Mouse (Mus musculus): ENCODE results near the gene Nfia. TPM values are rescaled to one million over a fixed set of nuclear protein-coding genes. Genes with fewer than 3 reads are reported as not detected.

Nfia gene
- total RNA-seq, 1 experiment from 2014 or later, result 11.4 TPM

DNA sequence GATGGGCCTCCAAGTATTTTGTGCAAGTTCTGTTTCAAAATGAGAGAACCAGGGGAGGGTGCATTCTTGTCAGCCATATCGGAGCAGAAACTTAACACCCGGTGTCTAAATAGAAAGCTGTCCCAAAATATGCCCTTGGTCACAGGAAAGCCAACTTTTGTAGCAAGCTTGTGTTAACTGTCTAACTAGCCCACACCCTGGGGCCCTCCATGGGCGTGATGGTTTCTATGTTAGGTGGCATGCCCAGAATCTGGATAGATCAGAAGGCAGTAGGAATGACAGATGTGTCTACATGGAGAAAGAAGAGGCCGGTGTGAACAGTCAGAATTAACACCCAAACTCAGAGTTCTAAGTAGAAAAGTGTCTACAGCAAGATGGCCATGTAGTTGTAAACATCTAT, 282.5 kb downstream of the Nfia start:
- ATAC-seq (ENCODE audit: extremely low read depth, insufficient number of reproducible peaks, low FRiP score, poor library complexity, severe bottlenecking), result no peak

DNA sequence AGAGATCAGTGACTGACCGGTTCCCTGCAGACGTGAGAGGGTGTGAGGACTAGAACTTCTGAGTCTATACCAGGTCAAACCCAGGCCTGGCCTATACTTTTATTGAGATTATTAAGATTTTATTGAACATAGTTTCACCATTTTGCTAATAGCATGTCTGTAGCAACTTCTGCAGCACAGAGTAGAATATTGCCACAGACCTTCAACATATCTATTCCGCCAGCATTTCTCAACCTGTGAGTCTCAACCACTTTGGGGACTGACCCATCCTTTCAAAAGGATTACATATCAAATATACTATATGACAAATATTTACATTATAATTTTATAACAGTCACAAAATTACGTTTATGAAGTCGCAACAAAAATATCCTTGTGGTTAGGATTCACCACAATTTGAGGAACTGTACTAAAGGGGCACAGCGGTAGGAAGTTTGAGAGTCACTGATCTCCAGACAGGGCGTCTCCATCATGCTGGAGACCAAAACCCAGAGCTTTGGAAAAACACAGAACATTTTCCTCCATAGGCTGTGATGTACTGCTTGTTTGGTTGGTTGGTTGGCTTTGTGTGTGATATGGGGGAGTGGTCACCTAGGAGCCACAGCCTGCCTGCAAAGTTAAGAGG, 284.0 kb downstream of the Nfia start:
- no peak for ATAC-seq (ENCODE audit: extremely low read depth, insufficient number of reproducible peaks, low FRiP score, poor library complexity, severe bottlenecking)

DNA sequence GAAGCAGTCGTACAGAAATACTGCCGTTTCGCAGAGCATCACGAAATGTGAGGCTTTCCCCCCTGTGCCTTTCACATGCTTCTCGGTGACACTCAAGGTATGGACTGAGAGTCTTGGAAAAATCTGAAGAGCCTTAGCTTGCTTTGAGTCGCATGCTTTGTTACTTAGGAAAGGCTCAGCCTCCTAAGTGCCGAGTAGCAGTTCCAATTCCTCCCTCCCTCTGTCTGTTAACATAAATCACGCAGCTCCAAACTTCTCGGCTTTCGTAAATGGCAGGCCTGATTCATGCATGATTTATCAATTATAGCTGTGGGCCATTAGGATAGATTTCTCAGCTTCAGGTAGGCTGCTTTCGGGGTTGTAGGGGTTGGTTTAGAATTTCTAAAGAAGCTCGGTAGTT, 284.7 kb downstream of the Nfia start:
- ATAC-seq (ENCODE audit: extremely low read depth, insufficient number of reproducible peaks, low FRiP score, poor library complexity, severe bottlenecking), result no peak

DNA sequence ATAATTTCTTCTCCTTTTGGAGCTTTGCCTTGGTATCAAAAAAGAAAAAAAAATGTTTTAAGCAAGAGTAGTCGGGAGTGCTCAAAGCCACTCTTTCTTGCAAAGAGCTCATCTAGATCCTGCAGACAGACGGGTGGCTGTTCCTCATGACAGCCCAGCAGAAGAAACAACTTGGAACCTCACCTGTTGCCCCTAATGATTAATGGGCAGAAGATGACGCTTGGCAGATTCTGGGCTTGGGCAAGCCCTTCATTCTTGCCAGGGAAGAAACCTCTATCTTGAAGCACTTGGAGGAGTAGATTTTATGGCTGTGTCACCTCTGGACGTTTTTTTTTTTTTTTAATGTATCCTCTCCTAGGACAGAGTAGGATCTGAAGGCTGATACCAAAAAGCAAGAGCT, 285.2 kb downstream of the Nfia start:
- no peak for ATAC-seq (ENCODE audit: extremely low read depth, insufficient number of reproducible peaks, low FRiP score, poor library complexity, severe bottlenecking)

DNA sequence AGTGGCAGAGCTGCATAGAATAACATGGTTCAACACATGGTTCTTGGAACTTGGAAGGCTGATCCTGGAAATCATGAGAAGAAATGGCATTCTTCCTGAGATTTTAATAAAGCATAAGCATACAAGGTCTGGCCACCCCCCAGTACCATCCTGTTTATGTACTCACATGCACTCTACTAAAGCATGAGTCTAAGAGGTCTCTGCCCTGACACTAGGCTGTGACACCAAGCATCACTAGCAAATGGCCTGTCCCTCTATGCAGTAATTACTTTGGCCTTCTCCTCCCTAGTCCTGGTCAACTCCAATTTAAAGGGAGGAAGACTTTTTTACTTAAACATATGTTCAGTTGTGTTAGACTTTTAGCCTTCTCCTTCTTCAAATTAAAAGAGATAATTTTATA, 285.6 kb downstream of the Nfia start:
- ATAC-seq (ENCODE audit: extremely low read depth, insufficient number of reproducible peaks, low FRiP score, poor library complexity, severe bottlenecking), result no peak

DNA sequence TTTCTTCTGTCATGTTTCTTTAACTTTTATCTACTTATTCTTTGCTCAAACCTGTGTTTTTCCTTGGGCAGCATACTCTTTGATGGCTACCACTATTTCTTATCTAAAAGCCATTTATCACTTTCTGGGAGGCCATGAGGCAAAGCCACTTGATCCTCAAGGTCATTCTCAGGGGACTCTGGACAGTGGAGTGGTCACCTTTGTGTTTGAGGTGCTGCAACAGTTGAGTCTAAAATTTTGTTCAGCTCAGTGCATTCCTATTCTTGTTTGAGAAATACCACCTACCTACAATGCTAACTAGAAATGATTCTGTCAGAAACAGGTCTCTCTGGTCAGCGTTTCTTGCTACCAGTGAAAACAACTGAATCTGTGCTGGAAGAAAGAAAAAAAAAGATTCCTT, 288.1 kb downstream of the Nfia start:
- no peak for ATAC-seq (ENCODE audit: extremely low read depth, insufficient number of reproducible peaks, low FRiP score, poor library complexity, severe bottlenecking)

DNA sequence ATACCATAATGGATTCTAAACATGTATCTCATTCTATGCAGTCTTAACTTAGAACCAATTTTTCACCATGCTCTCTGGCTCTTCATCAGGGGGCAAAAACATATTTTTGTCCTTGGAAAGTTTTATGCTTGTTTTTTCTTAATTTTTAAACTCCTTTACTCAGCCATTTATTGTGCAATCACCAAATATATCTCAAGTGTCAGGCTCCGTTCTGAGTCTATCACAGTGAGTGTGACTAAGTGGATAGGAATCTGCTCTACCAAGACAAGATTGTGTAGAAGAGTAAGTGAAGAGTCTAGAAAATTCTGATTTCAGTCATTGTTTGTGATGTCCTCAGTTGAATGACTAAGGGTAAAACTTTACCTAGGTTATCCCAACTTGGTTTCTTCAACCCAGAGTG, 288.6 kb downstream of the Nfia start:
- no peak for ATAC-seq (ENCODE audit: extremely low read depth, insufficient number of reproducible peaks, low FRiP score, poor library complexity, severe bottlenecking)

DNA sequence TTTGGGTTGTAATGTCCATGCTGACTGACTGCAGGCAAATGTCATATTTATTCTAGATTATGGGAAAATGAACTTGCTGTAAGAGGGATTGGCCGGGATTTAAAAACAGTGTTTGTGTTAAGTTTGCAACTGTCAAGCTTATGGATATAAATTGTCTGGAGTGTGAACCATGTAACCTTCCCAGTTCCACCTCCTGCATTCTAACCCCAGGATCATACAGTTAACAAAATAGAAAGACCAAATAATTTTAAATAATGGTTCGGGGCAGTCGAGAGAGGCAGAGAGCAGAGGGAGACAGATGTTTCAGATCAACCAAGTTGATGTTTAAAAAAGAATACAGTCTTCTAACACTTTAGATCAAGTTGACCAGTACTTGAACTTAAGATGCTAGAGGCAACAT, 290.7 kb downstream of the Nfia start:
- no peak for ATAC-seq (ENCODE audit: extremely low read depth, insufficient number of reproducible peaks, low FRiP score, poor library complexity, severe bottlenecking)

DNA sequence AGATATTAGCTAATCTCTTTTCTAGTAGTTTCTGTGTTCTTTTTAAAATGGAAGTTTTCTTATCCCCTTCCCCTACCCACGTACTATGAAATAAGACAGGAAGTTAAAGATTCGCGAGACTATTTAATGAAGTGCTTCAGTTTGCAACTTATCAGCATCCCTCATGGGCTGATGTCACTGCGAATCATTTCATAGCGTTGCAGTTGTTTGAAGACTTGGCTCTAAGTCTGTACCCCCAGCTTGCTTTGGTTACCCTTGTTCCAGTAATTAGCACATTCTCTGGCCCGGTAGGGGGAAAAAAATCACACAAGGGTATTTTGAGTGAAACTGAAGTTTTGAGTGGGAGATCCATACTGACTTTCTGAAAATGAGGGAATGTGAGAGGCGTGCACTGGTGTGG, 303.6 kb downstream of the Nfia start:
- no peak for ATAC-seq (ENCODE audit: extremely low read depth, insufficient number of reproducible peaks, low FRiP score, poor library complexity, severe bottlenecking)

DNA sequence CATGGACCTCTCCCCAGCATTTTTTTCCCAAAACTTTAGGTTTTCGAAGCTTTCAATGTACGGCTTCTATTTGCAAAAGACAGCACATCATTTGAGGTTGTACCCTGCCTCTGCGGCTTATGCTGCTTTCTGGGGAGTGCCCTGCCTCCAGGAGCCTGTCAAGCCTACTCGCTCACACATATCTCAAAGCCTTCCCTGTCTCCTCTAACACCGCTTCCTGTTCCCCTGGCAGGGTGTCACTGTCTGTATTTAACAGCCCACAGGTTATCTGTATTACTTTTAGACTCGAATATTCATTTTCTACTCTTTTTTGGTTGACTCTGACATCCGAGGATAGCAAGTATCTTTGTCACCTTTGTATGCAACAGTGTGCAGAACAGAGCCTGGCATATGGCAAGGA, 304.1 kb downstream of the Nfia start:
- ATAC-seq (ENCODE audit: extremely low read depth, insufficient number of reproducible peaks, low FRiP score, poor library complexity, severe bottlenecking), result no peak

DNA sequence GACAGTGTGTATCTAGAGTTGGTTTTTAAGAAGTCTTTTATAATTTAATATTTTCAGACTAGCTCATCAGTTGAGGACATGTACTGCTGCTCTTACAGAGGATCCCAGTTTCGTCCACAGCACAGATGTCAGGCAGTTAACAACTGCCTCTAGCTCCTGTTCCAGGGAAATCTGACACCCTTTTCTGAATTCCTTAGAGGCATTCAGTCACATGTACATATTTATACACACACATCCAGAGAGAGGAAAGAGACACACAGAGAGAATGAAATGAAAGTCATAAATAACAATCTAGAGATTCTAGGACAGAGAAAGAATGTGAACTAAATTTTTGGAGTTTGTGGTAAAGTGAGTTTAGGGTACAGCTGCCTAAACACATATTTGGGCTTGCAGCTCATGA, 308.1 kb downstream of the Nfia start:
- no peak for ATAC-seq (ENCODE audit: extremely low read depth, insufficient number of reproducible peaks, low FRiP score, poor library complexity, severe bottlenecking)

DNA sequence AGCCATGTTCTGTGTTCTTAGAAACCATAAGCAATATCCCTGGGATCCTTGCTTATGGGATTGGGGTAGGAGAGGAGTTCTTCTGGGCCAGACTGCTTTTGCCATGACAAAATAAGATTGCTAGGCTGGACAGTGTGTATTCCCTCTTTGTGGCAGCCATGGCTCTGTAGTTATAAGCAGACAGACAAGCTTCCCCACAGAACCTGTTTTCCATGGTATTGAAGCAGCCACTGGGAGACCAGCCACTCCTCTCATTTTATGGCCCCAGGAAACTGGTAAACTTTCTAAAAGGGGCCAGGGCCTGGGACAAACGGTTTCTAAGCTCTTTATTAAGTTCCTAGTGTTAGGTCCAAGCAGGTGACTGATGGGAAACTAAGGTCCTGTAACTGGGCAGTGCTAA, 309.4 kb downstream of the Nfia start:
- no peak for ATAC-seq (ENCODE audit: extremely low read depth, insufficient number of reproducible peaks, low FRiP score, poor library complexity, severe bottlenecking)

DNA sequence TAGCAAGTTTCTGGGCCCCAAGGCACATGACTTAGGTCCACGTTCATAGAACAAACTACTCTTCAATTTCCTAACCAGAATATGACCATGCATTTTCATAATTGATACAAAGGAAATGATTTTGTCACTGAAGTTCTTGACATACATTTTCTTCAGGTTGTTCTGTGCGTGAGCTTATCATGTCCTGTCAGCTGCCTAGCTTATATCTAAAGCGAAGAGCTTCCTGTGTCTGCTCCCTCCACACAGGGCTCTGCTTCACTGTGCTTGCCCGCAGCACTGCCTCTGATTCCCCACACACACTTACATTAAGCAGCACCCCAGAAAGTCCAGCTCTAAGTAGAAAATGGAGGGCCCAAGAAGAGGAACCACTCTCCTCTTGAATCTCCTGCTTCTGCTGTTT, 310.0 kb downstream of the Nfia start:
- ATAC-seq (ENCODE audit: extremely low read depth, insufficient number of reproducible peaks, low FRiP score, poor library complexity, severe bottlenecking), result no peak

DNA sequence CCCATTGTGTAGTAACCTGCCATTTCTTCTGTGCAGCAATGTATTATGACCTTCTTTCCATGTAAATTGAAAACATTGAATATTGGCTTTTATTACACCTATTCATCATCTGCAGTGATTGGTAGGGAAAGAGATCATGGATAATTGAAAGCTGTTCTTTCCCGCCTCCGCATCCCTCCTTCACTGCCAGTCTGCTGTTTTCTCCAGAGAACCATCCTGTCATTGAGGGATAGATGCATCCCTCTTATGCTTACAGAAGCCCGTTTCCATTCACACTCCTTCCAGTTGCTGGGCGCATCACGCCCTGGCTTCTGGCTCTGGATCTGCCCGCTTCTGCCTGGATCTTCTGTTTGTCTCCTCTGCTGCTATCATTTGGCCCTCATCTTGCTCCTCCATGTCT, 312.5 kb downstream of the Nfia start:
- ATAC-seq (ENCODE audit: extremely low read depth, insufficient number of reproducible peaks, low FRiP score, poor library complexity, severe bottlenecking), result no peak

DNA sequence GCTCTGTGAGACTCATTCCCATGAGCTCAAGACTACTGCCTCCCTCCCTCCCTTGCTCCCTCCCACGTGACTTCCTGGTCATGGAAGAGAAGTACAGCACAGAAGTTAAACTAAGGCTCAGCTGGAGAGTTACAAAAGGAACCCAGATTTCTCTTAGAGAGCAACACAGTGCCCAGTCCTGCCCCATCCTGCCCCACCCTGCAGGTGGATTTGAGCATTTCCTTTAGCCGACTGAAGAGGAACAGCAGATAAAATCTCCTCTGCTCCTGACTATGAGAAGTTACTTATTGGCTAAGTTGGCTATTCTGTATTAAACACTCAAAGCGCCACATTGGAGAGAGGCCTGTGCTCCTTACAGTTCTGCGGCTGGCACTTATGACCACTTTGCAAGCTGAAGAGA, 314.4 kb downstream of the Nfia start:
- ATAC-seq (ENCODE audit: extremely low read depth, insufficient number of reproducible peaks, low FRiP score, poor library complexity, severe bottlenecking), result no peak

DNA sequence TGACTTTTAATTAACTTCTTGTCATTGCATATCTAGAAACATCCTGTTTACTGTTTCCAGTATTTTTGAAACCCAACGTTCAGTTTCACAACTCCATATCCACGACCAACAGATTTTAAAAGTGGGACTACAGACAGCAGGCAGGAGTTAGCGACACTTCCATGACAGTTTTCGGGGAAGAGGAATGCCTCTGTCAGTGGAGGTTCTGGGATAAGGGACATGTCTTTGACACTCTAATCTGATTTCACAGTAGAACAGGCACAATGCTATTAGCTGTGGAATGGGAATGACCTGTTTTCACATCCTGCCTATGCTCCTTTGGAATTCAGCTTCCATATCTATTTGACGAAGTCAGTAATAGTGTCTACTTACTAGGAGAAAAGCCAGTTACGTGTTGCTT, 317.5 kb downstream of the Nfia start:
- ATAC-seq (ENCODE audit: extremely low read depth, insufficient number of reproducible peaks, low FRiP score, poor library complexity, severe bottlenecking), result no peak

DNA sequence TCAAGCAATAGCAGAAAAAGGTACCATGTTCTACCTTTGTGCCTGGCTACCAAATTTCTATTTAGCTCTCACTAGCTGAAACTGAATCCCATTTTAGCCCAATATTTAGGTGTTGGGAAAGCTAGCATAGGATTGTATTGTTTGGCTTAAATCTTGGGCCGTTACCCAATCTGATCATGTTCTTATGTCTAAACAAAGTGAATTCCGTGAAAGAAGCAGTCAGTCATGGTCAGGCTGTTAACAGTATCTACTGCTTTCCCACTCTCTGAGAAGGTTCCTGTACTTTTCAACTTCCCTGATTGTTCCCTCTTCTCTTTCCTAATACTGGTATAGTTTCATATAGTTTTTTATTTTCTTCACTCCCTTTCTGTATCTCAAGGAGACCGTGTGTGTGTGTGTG, 318.1 kb downstream of the Nfia start:
- ATAC-seq (ENCODE audit: extremely low read depth, insufficient number of reproducible peaks, low FRiP score, poor library complexity, severe bottlenecking), result no peak

DNA sequence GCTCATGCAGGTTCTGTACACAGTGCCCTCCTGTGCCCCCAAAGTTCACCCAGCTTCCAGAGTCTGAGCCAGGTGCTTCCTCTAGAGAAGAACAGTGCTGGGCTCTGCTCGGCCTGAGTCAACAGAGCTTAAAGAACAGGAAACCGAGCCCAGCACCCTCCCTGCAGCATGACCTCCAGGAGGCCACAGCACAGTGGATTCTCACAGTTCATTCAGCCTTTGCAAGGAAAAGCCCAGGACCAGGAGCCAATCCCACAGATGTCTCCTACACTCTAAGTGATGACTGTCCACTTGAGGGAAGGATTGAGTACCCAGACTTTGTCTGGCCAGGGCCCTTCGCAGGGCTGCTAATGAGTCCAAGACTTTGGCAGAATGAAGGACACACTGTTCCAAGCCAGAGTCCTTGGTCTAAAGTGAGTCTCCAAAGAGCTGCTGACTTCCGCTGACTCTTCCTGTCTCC, 318.9 kb downstream of the Nfia start:
- ATAC-seq (ENCODE audit: extremely low read depth, insufficient number of reproducible peaks, low FRiP score, poor library complexity, severe bottlenecking), result peak; percentile 71; the same call in 1 of the 2 replicates

DNA sequence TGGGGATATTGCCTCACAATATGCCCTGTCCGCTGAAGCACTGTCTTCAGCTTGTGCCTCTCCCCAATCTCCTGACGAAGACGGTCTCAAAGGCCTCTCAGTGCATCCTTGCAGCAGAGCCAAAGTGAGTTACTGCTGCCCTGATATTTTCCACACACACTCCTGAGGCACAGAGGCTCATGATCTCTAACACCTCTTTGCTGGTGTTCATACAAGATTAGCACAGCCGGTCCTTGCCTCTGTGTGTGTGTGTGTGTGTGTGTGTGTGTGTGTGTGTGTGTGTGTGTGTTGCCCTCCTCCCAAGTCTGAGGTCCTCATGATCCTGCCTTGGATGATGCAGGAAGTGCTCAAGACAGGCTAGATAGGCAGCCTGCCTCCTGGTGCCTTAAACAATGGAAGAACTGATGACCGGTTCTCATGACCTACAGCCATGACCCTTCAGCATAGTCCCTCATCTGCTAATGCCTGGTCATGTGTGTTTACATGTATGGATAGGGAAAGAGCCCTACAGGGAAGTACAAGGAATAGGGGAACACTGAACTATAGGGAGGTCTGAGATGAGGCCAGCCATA, 319.5 kb downstream of the Nfia start:
- no peak for ATAC-seq (ENCODE audit: extremely low read depth, insufficient number of reproducible peaks, low FRiP score, poor library complexity, severe bottlenecking)

DNA sequence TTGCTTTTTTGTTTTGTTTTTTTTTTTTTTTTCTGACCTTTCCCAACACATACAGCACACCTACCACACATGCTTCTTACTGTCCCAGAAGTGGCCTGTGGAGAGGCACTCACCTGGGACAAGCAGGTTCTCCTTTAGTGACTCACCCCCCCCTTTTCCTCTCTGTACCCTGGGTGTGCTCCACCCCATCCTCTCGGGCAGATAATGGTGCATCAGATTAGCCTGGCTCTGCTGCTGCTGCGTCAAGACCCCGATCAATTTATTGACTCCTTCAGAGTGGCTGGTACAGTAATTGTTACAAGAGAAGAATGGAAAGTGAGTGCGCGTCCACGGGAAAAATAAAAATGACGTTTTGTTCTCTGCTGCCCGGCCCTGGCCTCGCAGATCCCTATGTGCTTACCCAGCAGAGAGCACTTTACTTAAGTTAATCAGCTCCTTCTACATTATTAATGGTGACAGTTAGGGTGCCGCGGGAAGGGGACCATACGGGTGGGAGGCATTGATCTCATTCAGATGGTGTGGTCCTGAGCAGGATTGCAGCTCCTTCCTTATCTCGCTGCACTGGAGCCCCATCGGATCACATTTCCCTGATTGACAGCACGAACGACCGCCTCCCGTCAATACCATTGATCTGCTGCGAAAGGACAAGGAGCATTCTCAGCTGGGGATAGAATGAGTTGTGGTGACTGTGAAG, 321.7 kb downstream of the Nfia start:
- no peak for ATAC-seq (ENCODE audit: extremely low read depth, insufficient number of reproducible peaks, low FRiP score, poor library complexity, severe bottlenecking)

DNA sequence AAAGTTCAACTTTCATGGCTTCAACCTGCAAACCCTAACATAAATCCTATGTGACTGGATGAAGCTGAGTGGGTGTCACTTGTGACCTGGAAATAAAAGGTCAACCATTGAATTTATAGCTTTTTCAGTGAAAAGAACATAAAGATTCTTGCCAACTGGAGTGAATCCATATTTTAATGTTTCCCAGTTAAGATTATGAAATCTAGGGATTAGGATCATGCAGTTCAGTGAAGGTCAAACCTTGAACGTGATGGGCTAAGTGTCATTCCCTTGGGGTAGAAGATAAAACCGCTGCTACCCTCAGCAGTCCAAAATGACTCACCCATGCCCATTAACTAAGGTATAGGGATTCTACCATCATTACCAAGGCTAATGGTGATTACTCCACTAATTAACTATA, 322.5 kb downstream of the Nfia start:
- no peak for ATAC-seq (ENCODE audit: extremely low read depth, insufficient number of reproducible peaks, low FRiP score, poor library complexity, severe bottlenecking)

Measured in neutrophil, adult 5-6 weeks (primary cell).